Mouse (Mus musculus) lung, postnatal 0 days (tissue): ENCODE results near the gene Smtn.

Source experiments
- CTCF ChIP-seq: IDR thresholded peaks from 2 replicates; pipeline ENCODE4 v1.5.1; 2016; ENCODE audit warnings: antibody characterized with exemption, mild to moderate bottlenecking
- EP300 ChIP-seq: IDR thresholded peaks from 2 replicates; pipeline ENCODE4 v1.6.1; 2016; ENCODE audit warnings: antibody characterized with exemption, mild to moderate bottlenecking, control low read depth

- TF ChIP-seq EP300 (no peak), CTCF (no peak)
Observed at GRCm38 (mm10) chr11:3578050-3578725, 37.8 kb upstream of the Smtn start.
